Mouse (Mus musculus) gastrocnemius, postnatal 10 days (tissue): ENCODE measurements around the gene Il17f. TPM values are rescaled to one million over a fixed set of nuclear protein-coding genes. Genes with fewer than 3 reads are reported as not detected.
"Not testable (repeated sequence)": the region's sequence is repeated elsewhere in the genome, so short reads cannot be mapped to it uniquely, and the experiment has no call there.

Experiments used
- DNase-seq: peaks from one replicate; pipeline ENCODE4 v3.0.0; 2021; ENCODE audit warnings: mixed read lengths
- long read RNA-seq, 2 experiments: library from polyadenylated mRNA; stranded (forward); transcript quantifications; one replicate each; pipeline ENCODE4 v2.0.0; 2021
- total RNA-seq, 2 experiments: library from RNA; stranded (reverse); gene quantifications; 2 replicates each; pipeline ENCODE4 v1.2.3; 2021

The Il17f gene
- under 1 TPM in 1 of 2 experiments, not detected in 1; 0.23 TPM for total RNA-seq
- long read RNA-seq, experiment 1, result 0 reads
- long read RNA-seq, experiment 2, result 0 reads

GRCm38 (mm10) chr1:20790517-20790916 is at the start of gene Il17f:
Il17f (minus strand) TSS chr1:20790617.
- DNase-seq, result not testable (repeated sequence)

GRCm38 (mm10) chr1:20839911-20840310 is 49.5 kb upstream of the Il17f start:
- no peak for DNase-seq

GRCm38 (mm10) chr1:20836551-20837125 is 46.2 kb upstream of the Il17f start:
- no peak for DNase-seq

GRCm38 (mm10) chr1:20833141-20833511 is 42.7 kb upstream of the Il17f start:
- DNase-seq, result no peak

- DNase-seq, result no peak
These were observed 42.2 kb upstream of the Il17f start for GRCm38 (mm10) chr1:20832473-20833140.

GRCm38 (mm10) chr1:20830546-20830945 is 40.1 kb upstream of the Il17f start:
- no peak for DNase-seq

DNA sequence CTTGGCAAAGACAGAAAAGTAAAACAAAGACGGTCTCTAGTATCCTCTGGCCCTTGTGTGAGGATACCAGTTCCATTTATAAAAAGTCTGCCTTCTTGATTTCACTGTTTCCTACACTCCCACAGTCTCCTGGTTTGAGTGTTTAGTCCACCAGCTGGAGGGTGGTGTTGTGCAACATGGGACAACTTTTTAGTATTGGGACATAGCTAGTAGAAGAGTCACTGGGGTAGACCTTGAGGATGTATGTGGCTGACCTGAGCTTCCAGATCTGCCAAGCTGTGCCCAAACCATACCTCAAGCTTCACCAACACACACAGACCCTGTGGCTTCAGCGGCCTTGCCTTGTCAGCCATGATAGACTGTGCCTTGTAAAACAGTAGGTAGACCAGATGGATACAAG is 37.6 kb upstream of the Il17f start:
- DNase-seq, result no peak

DNA sequence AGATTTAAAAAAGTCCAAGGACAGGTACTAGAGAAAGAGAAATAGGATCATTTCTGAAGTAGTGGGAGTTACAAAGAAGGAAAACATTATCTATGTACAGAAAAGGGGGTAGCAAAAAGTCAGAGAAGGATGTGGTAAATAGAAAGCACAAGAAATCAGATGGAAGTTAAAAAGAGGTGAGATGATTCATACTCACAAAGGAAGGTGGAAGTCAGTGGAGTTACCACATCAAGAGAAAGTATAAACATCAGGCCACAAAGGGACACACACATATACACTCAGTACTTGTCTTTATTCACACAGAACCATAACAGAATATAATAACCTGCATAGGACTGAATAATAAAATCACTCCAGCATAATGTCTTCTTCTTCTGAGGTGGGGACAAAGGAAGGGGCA is 34.6 kb upstream of the Il17f start:
- no peak for DNase-seq

- DNase-seq, result no peak
These were observed 33.5 kb upstream of the Il17f start for GRCm38 (mm10) chr1:20823906-20824305.

GRCm38 (mm10) chr1:20823471-20823870 is 33.1 kb upstream of the Il17f start:
- DNase-seq, result no peak

DNA sequence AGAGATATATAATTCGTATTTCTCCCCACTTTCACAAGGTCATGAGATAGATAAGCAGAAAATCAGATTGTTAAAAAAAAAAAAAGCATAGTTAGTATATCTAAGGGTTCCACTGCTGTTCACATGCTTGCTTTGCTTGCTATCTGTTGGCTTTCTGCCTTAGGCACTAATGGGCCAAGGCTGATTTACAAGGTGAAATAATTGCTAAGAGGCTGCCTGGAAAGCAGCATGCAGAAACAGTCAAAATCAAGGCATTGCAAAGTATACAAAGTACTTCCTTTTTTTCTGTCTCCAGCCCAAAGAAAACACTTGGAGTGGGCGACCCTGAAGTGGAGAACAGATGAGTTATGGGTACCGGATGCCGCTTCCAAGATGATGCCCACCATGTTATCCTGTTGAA is 30.5 kb upstream of the Il17f start:
- no peak for DNase-seq

DNA sequence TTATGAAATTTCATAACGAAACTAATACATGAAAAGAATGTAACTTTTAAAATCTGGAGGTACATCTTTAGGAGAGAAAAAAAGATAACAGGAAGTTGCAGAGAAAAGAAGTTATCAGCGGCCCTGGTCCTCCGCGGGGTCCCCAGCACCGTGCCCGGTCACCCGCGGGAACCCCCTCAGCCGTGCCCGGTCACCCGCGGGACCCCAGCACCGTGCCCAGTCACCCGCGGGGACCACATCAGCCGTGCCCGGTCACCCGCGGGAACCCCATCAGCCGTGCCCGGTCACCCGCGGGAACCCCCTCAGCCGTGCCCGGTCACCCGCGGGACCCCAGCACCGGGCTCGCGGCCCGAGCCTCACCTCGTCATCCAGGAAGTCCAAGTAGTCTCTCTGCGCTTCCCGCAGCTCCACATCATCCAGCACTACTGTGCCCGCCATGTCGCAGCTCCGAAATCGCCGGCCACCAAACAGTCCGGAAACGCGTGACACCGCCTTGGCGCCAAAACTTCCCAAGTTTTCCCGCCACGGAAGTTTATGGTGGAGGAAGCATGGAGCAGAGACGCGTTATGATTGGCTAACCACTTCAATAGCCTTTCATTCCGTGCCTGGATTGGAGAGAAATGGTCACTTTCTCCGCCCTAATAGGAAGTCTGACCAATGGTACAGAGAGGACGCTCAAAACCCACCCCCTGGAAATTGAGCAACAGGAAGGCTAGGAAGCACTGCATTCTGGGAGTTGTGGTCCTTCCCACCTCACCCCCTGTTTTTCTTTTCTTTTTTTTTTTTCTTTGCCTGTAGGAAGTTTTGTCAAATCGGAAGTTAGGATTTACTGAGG is 29.6 kb upstream of the Il17f start, which contains the start of gene Mcm3:
Mcm3 (minus strand) TSS at position 542 of the 835 bp plus-strand sequence.
- DNase-seq, result peak; percentile 83

GRCm38 (mm10) chr1:20817596-20817995 is 27.2 kb upstream of the Il17f start:
- no peak for DNase-seq

GRCm38 (mm10) chr1:20817172-20817571 is 26.8 kb upstream of the Il17f start:
- DNase-seq, result no peak

DNA sequence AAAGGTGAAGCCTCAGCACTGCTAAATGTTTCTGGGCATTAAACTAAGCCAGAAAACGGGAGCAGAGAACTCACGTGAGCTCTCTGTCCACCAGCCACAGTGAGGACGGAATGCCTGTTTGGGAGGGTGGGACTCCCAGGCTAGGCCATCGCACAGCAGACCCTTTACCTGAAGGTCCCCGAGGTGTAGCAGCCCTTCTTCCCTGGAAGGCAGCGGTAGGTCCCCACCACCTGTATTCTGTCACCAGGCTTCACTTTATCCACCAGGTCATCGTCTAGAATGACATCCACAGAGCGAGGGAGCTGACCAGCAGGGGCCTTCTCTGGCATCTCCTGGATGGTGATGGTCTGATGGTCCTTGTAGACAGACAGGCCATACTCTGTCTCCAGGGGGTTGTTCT is 24.1 kb upstream of the Il17f start:
- no peak for DNase-seq

DNA sequence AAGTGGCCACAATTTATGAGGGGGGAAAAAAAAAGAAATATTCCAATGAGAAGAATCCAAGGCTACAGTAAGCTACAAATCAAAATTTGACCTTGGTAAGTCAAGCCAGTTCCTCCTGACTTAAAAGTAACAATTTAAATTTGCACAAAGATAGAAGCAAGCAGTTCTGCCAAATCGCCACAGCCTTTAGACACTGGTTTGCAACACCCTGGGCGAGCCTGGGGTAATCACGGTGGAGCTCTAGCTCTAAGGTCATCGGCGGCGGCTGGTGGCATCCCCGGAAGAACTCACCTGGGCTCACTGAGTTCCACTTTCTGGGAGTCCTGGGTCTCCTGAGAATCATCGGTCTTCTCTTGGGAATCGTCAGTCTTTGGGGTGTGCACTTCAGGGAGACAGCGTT is 14.1 kb upstream of the Il17f start:
- no peak for DNase-seq

DNA sequence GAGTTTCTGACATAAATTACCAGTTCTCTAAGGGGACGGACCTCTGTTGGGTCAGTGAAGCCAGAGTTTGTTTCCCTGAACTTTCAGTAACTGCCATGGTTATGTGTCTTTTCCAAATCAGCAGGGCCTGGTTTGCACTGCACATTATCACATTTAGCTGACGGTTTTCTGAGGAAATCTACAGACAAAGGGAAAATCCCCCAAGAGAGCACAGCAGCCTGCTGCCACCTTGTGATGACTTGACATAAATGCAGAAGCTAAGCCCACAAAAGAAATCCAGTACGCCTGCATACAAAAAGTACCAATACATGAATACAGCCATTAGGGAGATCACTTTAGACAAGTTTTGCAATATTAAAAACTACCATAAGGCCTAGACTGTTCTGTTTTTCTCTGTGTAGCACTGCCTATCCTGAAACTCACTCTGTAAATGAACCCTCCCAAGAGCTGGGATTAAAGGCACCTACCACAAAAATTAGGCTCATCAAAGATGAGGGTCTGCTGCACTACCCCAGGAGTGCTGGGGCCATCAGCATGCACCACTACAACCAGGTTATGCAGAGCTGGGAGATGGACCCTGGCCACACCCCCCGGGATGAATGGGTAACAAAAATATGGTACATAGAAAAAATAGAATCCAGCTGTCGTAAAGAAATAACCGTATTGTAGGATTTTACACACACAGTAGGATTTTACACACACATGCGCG is 11.4 kb upstream of the Il17f start:
- no peak for DNase-seq

- DNase-seq, result no peak
These were observed 10.9 kb upstream of the Il17f start for GRCm38 (mm10) chr1:20801275-20801674.

DNA sequence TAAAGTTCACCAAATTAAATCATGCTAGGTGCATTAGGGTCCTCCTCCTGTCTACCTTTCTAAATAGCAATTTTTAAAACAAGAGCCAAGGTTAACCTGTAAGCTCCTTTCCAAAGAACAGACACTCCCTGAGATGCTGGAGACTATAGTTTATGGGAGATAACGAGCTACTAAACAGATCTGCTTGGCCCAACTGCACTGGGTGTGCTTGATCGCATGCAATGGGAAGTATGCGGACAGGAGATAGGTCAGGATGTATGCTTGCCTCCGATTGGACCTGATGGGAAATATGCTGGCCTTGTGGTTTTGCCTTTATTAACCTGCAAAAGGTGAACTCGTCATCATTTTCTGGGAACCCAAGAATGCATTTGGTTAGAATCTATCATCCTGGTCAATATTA is 4.8 kb upstream of the Il17f start:
- no peak for DNase-seq

DNA sequence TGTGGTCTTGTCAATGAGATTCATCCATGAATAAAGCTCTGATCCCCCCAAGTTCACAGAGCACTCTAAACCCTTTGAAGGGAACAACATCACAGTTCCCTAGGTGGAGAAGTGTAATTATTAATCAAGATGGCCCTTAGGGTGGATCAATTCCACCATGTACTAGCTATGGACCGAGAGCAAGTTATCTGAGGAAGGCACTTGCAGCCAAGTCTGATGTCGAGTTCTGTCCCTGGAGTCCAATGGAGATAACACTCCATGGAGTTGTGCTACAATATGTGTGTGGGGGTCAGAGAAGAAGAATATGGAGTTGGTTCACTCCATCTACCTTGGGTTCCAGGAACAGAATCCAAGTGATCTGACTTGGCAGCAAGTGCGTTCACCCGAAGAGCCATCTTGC is 4.3 kb upstream of the Il17f start:
- no peak for DNase-seq

DNA sequence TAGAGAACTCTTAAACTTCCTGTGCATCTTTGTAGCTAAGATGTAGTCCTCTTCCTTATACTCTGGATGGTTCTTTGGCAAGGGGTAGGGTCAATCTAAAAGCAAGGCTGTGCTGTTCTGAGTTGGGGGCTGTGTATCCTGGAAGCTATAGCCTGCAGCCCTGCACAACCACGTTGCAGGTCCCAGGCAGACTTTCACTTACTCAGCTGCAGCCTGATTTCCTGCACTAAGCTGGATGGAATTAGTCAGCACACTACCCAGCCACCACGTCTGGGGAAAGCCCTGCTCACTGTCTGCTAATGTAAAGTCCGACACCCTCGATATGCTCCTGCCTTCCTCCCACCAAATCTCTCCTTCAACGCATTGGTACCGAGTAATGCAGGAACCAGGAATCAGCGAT is 997 bp upstream of the Il17f start:
- no peak for DNase-seq

DNA sequence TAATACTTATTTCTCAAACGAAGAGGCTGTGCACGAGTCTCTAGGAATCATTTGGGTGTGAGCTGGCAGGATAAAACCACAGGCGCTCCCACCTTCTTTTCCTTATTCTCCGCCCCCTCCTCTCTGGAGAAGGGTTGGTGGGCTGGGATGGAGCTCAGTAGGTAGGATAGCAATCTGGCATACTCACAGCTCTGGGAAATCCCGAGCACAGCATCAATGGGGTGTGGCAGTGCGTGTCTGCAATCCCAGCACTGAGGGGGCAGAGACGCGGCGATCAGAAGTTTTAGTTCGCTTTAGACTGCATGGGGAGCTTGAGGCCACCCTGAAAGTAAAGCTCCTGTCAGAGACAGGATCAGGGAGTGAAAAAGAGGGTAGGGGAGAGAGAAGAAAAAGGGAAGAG is 2.0 kb downstream of the Il17f start:
- DNase-seq, result no peak

DNA sequence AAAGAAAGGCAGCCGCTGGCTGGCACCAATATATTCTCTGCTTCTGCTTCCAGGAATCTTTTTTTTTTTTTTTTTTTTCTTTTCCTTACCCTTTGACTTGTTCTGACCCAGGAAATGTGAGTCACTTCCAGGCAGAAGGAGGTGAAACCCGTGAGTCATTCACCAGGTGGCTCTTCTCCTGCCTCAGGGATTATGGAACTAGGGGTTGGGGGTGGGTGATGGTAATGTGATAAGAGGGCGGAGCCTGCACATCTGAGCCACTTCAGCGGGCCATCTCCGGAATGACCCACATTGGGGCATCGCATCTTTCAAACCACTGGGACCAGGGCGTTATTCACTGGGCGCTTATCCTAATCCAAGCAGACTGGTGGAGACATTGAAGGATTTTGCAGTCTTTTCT is 3.4 kb downstream of the Il17f start:
- no peak for DNase-seq
